Mouse (Mus musculus) neural tube, embryonic 15.5 days (tissue): ENCODE measurements at regions not wholly inside any gene's neighbourhood (a gene's known extent, or its start where the extent isn't known, plus 50 kb on each side); places are given as distances from the start of the nearest gene placed in this dataset.
"Not testable (repeated sequence)": the region's sequence is repeated elsewhere in the genome, so short reads cannot be mapped to it uniquely, and the experiment has no call there.

Source experiments
- ATAC-seq: fragments of 200-750 bp; cut with Nextera tagmentation; 2 replicates; pipeline ENCODE4 v1.8.0; 2017; ENCODE audit warnings: mild to moderate bottlenecking, moderate TSS enrichment, moderate library complexity; ENCODE audit not compliant: low FRiP score
- H3K27ac ChIP-seq: fragments of 300-500 bp; sonication (generic); replicated peaks from 2 replicates; pipeline ENCODE4 v1.5.1; 2015; ENCODE audit warnings: mild to moderate bottlenecking, inconsistent platforms
- H3K27me3 ChIP-seq: fragments of 300-500 bp; sonication (generic); replicated peaks from 2 replicates; pipeline ENCODE4 v1.6.1; 2015; ENCODE audit warnings: inconsistent platforms
- H3K36me3 ChIP-seq: fragments of 300-500 bp; sonication (generic); 2 replicates; pipeline ENCODE4 v1.6.1; 2015; ENCODE audit warnings: inconsistent platforms
- H3K4me1 ChIP-seq: fragments of 300-500 bp; sonication (generic); 2 replicates; pipeline ENCODE4 v1.6.1; 2015; ENCODE audit warnings: inconsistent platforms
- H3K4me2 ChIP-seq: fragments of 300-500 bp; sonication (generic); 2 replicates; pipeline ENCODE4 v1.6.1; 2015; ENCODE audit warnings: inconsistent platforms, mild to moderate bottlenecking, moderate library complexity
- H3K4me3 ChIP-seq: fragments of 300-500 bp; sonication (generic); replicated peaks from 2 replicates; pipeline ENCODE4 v1.5.1; 2015; ENCODE audit warnings: mild to moderate bottlenecking, inconsistent platforms
- H3K9ac ChIP-seq: fragments of 300-500 bp; sonication (generic); replicated peaks from 2 replicates; pipeline ENCODE4 v1.6.1; 2015; ENCODE audit warnings: mild to moderate bottlenecking, inconsistent platforms
- H3K9me3 ChIP-seq: fragments of 300-500 bp; sonication (generic); replicated peaks from 2 replicates; pipeline ENCODE4 v1.6.1; 2016; ENCODE audit warnings: inconsistent platforms
- WGBS: fragments of 180-500 bp; shearing (Covaris S2); methylation state at CpG from one replicate; pipeline ENCODE4 v1.1.7; 2015; ENCODE audit warnings: mixed read lengths; 5-methylcytosine and 5-hydroxymethylcytosine counted together

GRCm38 (mm10) chr6:44010946-44011345 is 344.9 kb upstream of the Tpk1 start:
- Histone ChIP-seq H3K9ac (no peak overlapping the region), H3K27ac (0 out of 2 replicates have a peak overlapping the region, but pooled peaks have one; percentile 18), H3K4me3 (no peak overlapping the region), H3K9me3 (0 out of 2 replicates have a peak, but pooled peaks cover 2% of the 10 kb centered on the region), H3K4me1 (no peaks in the 10 kb centered on the region), H3K4me2 (no peak overlapping the region), H3K27me3 (no peaks in the 10 kb centered on the region), H3K36me3 (no peaks in the 10 kb centered on the region)
- WGBS = 40% methylated on average over 4 of the region's 4 CpGs
- peak; percentile 53 for ATAC-seq

- not testable (repeated sequence) for H3K9me3 ChIP-seq, H3K4me2 ChIP-seq, H3K27ac ChIP-seq, H3K36me3 ChIP-seq, H3K4me3 ChIP-seq, ATAC-seq, H3K9ac ChIP-seq, H3K4me1 ChIP-seq, H3K27me3 ChIP-seq
These were observed 341.1 kb upstream of the Tpk1 start for GRCm38 (mm10) chr6:44007196-44007595.
